Mouse (Mus musculus): ENCODE results near the gene Sgip1.

Gene Sgip1

DNA sequence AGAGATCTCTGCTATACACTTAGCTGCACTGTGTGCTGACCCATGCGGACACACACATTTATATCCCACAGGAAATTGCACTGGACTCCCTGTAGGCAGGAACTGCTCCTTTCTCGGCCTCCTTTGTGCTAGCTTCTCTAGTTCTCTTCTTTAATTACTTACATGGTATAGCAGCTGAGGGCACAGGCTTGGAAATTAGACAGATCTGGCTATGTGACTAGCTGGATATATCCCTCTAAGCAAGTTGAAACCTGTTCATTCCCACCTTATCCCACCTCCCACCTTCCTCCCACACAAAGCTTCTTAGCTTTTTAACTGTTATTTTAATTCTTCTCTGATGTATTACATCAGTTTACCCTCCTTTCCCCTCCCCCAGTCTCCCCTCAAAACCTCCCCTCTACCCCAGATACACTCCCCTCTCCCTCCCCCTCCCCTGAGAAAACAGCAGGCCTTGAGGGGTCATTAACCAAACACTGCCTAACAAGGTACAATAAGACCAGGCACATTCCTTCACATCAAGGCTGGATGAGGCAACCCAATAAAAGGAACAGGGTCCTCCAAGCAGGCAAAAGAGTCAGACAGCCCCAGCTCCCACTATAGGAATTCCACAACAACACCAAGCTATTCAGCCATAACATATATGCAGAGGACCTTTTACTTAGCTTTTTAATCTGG lies 34.6 kb downstream of the Sgip1 start:
- DNase-seq, result no peak

GRCm38 (mm10) chr4:102779902-102780301 lies 38.8 kb downstream of the Sgip1 start:
- DNase-seq, result no peak

- peak; percentile 68 to 77 for DNase-seq
Observed at GRCm38 (mm10) chr4:102783063-102783748, 42.1 kb downstream of the Sgip1 start.

DNA sequence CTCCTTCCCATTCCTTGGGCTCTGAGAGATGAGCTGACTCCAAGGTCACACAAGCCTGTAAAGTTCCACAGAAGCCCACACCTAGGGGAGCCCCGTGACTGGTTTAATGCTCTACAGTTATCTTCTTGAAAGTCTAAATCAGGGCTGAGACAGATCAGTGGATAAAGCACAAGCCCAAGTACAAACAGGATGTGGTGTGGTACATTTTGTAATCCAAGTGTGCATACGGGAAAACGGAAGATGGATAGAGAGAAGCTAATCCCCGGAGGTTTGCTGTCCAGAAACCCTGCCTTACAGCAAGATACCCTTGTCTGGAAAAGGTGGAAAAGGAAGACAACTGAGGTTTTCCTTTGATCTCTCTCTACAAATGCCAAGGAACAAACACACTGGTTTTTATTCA lies 44.1 kb downstream of the Sgip1 start:
- DNase-seq, result no peak

DNA sequence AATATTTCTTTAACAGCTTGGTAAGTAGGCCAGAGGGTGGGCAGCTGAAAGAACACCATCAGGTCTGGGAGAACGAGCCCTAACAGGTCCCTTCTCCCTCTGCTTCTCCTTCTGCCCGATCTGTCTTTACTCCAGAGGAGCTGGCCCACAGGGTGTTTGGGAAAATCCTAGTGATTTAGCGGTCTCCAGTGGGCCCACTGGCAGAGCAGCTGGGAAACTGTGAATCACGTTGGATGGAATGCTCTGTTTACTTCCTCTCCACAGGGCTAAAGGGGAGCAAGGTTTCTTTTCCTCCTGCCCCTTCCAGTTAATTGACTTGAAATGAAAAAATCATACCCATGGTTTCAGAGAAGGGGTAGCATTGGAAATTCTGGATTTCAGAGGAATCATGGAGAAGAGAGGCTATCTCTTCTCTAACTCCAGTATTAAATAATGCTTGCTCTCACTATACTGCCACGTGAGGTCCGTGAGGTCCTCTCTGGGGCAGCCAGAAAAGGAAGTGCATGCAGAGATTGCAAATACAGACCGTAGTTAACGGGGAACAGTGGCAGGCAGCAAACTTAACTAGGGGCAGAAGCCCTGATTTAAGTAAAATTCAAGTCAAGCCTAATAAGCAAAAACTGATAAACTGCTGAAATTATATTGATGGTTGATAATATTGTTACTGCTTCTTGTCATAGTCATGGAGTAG lies 51.1 kb downstream of the Sgip1 start:
- no peak for DNase-seq

DNA sequence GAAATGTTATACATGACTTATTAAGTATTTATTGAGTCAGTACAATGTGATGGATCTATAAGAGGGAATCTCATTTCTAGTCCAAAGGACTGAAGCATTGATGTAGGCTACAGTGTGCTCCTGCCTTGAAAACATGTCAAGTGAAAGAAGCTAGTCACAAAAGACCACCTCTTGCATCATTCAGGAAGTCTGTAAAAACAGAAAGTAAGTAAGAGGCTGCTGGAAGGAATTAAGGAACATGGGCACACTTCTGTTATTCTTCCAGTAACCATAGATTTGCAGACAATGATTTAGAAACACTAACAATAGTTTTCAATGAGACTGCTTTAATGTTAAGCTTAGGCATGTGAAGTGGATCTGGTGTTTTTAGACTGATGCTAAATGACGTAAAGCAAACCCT lies 60.4 kb downstream of the Sgip1 start:
- no peak for DNase-seq

DNA sequence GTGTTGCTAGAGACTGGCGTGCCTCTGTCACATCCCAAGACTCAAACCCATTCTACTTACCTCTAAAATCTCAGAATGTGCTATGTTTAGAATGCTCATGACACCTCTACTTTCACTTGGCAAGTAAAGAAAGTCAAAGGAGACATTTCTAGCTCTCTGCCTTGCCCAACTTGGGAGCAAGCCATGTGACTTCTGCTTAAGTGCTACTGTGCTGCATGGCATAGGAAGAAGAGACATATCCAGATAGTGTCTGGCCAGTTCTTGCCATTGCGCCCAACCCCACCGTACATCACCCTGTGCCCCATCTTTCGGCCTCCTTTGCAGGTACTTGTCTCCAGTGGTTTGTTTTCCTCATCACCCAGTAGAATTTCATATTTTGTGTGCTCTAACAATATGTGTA lies 60.8 kb downstream of the Sgip1 start:
- no peak for DNase-seq

GRCm38 (mm10) chr4:102804611-102805010 lies 63.5 kb downstream of the Sgip1 start:
- no peak for DNase-seq

- DNase-seq, result no peak
Observed at GRCm38 (mm10) chr4:102806987-102807386, 65.9 kb downstream of the Sgip1 start.

DNA sequence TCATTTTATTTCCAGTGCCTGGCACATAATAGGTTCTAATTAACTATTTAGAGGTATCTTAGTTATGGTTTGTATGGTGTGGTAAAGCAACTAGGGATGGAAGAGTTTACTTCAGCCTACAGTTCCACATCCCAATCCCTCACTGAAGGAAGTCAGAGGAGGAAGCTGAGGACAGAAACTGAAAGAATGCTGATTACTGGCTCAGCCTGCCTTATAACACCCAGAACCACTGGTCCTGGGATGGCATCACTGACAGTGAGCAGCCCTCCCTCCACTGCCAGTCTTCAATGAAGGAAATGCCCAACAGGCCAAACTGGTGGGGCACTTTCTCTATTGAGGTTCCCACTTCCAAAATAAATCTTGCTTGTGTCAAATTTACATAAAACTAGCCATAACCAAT lies 67.2 kb downstream of the Sgip1 start:
- DNase-seq, result no peak

- no peak for DNase-seq
Observed at GRCm38 (mm10) chr4:102809296-102809695, 68.2 kb downstream of the Sgip1 start.

GRCm38 (mm10) chr4:102810277-102810676 lies 69.2 kb downstream of the Sgip1 start:
- DNase-seq, result no peak

- no peak for DNase-seq
Observed at GRCm38 (mm10) chr4:102811007-102811805, 70.1 kb downstream of the Sgip1 start.

DNA sequence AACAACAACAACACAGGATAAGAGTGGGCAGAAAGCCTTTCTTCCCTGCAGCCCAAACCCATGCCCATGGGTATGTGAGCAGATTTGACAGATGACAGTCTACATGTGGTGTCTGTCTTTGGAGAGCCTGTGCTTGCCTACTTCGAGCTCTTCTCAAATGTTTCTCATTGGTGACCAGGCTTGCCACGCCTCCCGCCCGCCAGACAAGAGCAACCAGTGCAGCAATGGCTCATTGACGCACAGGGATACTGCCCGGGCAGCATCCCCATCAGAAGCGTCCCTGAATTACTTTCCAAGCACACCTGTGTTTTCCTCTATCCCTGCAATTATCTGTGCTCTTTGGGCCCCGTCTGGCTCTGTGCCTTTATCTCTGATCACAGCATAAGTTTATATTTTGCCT lies 72.2 kb downstream of the Sgip1 start:
- no peak for DNase-seq

DNA sequence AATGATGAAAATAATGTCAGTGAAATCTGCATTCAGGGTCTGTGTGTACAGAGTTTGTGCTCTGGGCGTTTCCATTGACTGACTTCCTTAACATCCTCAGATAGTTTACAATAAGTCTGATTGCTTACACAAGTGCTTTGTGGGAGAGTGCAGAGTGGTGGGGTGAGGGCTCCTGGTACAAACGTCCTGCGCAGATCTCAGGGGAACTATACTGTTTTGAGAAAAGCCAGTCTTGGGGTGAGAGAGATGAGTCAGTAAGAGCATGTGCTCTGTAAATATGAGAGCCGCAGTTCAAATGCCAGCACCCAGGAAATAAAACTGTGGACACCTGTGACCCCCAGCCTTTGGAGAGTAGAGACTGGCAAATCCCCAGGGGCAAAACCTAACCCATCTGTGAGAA lies 80.7 kb downstream of the Sgip1 start:
- no peak for DNase-seq

GRCm38 (mm10) chr4:102824494-102824893 lies 83.4 kb downstream of the Sgip1 start:
- DNase-seq, result no peak

- DNase-seq, result no peak
Observed at GRCm38 (mm10) chr4:102826159-102826558, 85.1 kb downstream of the Sgip1 start.

GRCm38 (mm10) chr4:102828518-102828917 lies 87.4 kb downstream of the Sgip1 start:
- DNase-seq, result no peak

DNA sequence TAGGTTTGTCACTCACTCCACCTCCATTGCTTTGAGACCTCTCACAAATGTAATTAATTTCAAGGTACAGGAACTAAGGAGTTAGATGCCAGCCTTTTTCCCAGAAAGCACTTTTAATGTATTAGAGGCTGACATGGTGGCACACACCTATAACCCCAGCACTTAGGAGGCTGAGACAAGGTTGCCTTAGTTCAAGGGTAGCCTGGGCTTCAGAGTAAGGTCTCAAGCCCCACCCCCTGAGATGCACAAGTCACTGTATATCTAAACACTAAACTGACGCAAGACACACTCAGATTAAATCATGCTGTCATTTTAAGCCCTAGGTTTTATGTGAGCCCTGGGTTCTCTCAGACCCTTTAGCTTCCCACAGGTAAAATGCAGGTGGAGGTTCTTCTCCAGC lies 92.1 kb downstream of the Sgip1 start:
- DNase-seq, result no peak

GRCm38 (mm10) chr4:102833726-102834125 lies 92.6 kb downstream of the Sgip1 start:
- peak in 1 of 2 experiments; percentile 34 for DNase-seq

GRCm38 (mm10) chr4:102834710-102835109 lies 93.6 kb downstream of the Sgip1 start:
- no peak for DNase-seq

GRCm38 (mm10) chr4:102840062-102840798 lies 99.1 kb downstream of the Sgip1 start:
- DNase-seq, result no peak
